Mouse (Mus musculus) heart, embryonic 13.5 days (tissue): Measurements from ENCODE around the gene Dync1i2. TPM values are rescaled to one million over a fixed set of nuclear protein-coding genes. Genes with fewer than 3 reads are reported as not detected.

Experiments used
- ATAC-seq: fragments of 200-750 bp; cut with Nextera tagmentation; 2 replicates; pipeline ENCODE4 v1.8.0; 2017; ENCODE audit warnings: moderate TSS enrichment; ENCODE audit not compliant: insufficient number of reproducible peaks, low FRiP score, low TSS enrichment; ENCODE audit errors: extremely low read depth
- H3K27ac ChIP-seq: fragments of 300-500 bp; sonication (generic); replicated peaks from 2 replicates; pipeline ENCODE4 v1.5.1; 2015; ENCODE audit warnings: moderate library complexity, mild to moderate bottlenecking, inconsistent platforms
- H3K27me3 ChIP-seq: fragments of 300-500 bp; sonication (generic); replicated peaks from 2 replicates; pipeline ENCODE4 v1.6.1; 2015; ENCODE audit warnings: mild to moderate bottlenecking, inconsistent platforms
- H3K36me3 ChIP-seq: fragments of 300-500 bp; sonication (generic); 2 replicates; pipeline ENCODE4 v1.6.1; 2015; ENCODE audit warnings: mild to moderate bottlenecking, inconsistent platforms
- H3K4me1 ChIP-seq: fragments of 300-500 bp; sonication (generic); 2 replicates; pipeline ENCODE4 v1.6.1; 2015; ENCODE audit warnings: inconsistent platforms
- H3K4me2 ChIP-seq: fragments of 300-500 bp; sonication (generic); 2 replicates; pipeline ENCODE4 v1.6.1; 2015; ENCODE audit warnings: inconsistent platforms, mild to moderate bottlenecking, moderate library complexity
- H3K4me3 ChIP-seq: fragments of 300-500 bp; sonication (generic); 2 replicates; pipeline ENCODE4 v1.5.1; 2015; ENCODE audit warnings: moderate library complexity, mild to moderate bottlenecking, inconsistent platforms
- H3K9ac ChIP-seq: fragments of 300-500 bp; sonication (generic); 2 replicates; pipeline ENCODE4 v1.6.1; 2015; ENCODE audit warnings: inconsistent platforms, mild to moderate bottlenecking, moderate library complexity
- H3K9me3 ChIP-seq: fragments of 300-500 bp; sonication (generic); 2 replicates; pipeline ENCODE4 v1.6.1; 2016; ENCODE audit warnings: inconsistent platforms
- WGBS: fragments of 180-500 bp; shearing (Covaris S2); methylation state at CpG from one replicate; pipeline ENCODE4 v1.1.7; 2015; ENCODE audit warnings: mixed read lengths; 5-methylcytosine and 5-hydroxymethylcytosine counted together
- polyA plus RNA-seq: library from polyadenylated mRNA; unstranded; fragments of >200 nt; fragmentation: Nextera tagmentation; extraction: Ambion mirVana; gene quantifications from 2 replicates; pipeline ENCODE4 v1.2.1, GENCODE M21; 2015

Gene Dync1i2
- polyA plus RNA-seq, 1 experiment from 2014 or later = 59.5 TPM

DNA sequence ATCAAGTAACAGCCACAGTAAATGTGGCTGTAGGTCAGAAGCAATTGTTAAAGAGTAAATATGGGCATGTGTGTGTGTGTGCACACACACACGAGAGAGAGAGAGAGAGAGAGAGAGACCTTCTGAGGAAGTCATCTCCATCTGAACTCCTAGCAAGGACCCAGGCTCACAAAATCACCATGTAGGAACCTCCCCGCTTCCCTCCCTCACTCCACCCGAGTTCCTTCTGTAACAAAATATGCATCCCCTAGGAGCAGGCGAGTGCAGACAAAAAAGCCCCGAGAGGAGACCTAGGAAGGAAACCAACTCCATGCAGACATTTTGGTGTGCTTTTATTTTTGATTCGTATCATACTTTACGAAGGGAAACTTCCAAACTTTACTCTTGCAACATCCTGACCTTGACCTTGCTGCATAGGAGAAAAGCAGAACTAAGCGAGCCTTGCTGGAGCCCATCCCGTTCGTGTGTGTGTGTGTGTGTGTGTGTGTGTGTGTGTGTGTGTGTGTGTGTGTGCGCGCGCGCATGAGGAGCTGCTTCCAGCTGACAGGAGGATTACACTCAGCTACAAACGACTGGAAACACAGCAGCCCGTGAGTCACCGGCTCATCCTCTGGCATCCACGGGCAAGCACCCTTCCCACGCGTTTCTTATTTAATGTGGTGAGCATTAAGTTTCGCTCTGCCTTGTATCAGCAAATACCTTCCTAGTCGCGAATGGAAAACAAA lies 62.6 kb downstream of the Dync1i2 start:
- Histone ChIP-seq H3K27me3 (no peaks in the 10 kb centered on the region), H3K36me3 (peaks cover 64% of the 10 kb centered on the region), H3K9ac (no peak overlapping the region), H3K4me2 (0 out of 2 replicates have a peak overlapping the region, but pooled peaks have one; percentile 7), H3K4me3 (0 out of 2 replicates have a peak overlapping the region, but pooled peaks have one; percentile 11), H3K27ac (no peak overlapping the region), H3K9me3 (no peaks in the 10 kb centered on the region), H3K4me1 (peaks cover 2% of the 10 kb centered on the region; the same call in 1 of the 2 replicates)
- no peak for ATAC-seq
- 64% methylated on average over 23 of the region's 23 CpGs for WGBS

GRCm38 (mm10) chr2:71275734-71276133 lies 64.2 kb downstream of the Dync1i2 start:
- Histone ChIP-seq H3K4me1 (no peaks in the 10 kb centered on the region), H3K4me3 (no peak overlapping the region), H3K27me3 (no peaks in the 10 kb centered on the region), H3K27ac (no peak overlapping the region), H3K4me2 (no peak overlapping the region), H3K9ac (no peak overlapping the region), H3K36me3 (peaks cover 70% of the 10 kb centered on the region), H3K9me3 (no peaks in the 10 kb centered on the region)
- no peak for ATAC-seq
- WGBS = 85% methylated on average over 7 of the region's 7 CpGs

DNA sequence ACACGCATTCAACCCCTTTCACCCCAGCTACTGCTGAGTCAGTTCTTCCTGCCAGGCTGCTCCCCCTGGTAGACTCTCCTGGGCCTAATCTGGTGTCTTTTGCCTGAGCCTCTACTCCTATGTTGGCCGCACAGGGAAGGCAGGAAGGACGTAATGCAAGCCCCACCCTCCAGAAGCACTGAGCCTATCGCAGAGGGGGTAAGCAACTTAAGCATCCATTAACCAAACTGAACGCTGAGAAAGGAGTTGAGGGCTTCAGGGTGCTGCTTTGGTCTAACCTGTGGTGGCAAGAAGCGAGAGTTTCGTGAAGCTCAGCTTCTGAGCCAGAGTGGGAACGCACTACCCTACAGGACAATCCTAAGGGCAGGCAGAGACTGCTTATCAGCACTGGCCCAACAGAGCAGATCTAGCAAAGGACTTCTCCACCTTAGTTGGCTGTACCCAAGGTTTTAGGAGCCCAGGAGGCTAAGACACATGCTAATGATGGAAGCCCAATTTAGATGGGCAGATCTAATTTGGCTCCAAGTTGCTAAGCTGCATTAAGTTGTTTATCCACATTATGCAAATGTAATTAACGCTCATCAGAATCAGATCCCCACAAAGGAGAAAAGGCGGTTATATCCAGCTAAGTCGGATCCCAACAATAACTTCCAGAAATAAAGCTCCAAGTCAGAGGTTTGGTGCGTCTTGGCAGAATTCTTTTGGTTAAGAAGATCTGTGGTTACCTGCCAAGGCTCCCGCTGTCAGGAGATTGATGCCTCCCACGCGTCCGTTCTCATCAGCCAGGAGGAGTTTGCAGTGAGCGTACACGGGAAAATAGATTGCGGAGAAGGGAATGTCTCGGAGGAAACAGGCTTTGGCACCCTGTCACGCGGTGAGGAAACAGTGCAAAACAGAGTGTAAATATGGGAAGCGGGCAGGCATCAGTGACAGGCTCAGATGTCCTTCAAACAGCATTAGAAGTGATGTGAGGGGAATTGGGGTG lies 67.6 kb downstream of the Dync1i2 start:
- Histone ChIP-seq H3K4me3 (no peak overlapping the region), H3K27ac (no peak overlapping the region), H3K4me1 (no peaks in the 10 kb centered on the region), H3K36me3 (peaks cover 80% of the 10 kb centered on the region), H3K4me2 (no peak overlapping the region), H3K9ac (no peak overlapping the region), H3K9me3 (no peaks in the 10 kb centered on the region), H3K27me3 (no peaks in the 10 kb centered on the region)
- ATAC-seq = no peak
- WGBS = 72% methylated on average over 23 of the region's 23 CpGs

DNA sequence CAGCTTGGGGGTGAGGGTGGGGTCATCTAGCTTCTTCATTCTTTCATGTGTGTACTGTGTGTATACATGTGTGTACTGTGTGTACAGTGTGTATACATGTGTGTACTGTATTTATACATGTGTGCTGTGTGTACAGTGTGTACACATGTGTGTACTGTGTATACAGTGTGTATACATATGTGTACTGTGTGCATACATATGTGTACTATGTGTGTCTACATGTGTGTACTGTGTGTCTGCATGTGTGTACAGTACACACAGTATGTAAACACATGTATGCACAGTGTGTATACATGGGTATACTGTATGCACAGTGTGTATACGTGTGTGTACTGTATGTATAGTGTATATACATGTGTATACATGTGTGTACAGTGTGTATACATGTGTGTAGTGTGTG lies 70.5 kb downstream of the Dync1i2 start:
- WGBS = 95% methylated on average over 1 of the region's 1 CpGs

DNA sequence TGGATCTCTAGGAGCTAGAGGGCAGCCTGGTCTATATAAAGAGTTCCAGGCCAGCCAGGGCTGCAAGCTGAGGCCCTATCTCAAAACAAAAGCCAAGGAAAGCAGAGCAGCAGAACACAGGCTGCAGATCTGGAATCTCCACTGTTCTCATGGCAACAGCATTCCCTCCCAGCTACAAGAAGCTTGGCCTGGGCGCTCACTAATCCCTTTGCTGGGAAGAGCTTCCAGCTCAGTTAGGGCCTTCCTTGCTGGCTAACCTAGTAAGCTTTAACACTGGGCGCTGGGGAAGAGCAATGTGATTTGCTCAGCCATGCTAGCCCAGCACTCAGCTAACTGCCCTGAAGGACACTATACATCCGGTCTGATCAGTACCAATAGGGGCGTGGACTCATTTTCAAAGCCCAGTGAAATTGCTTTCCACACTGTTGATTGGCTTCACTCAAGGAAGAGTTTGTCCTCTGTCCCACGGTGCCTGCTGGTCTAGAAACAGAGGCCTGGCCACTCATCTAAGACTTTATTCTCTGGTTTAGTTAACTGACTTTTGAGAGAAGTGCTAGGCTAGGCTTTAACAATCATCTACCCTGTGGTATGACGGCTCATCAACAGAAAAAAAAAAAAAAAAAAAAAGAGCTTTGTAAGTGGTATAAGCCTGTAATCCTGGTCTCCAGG lies 78.7 kb downstream of the Dync1i2 start:
- peaks cover 5% of the 10 kb centered on the region; the same call in 1 of the 2 replicates for H3K4me1 ChIP-seq
- H3K4me3 ChIP-seq = no peak overlapping the region
- peaks cover 62% of the 10 kb centered on the region for H3K36me3 ChIP-seq
- no peaks in the 10 kb centered on the region for H3K9me3 ChIP-seq
- H3K27me3 ChIP-seq = no peaks in the 10 kb centered on the region
- 59% methylated on average over 6 of the region's 6 CpGs for WGBS
- no peak overlapping the region for H3K9ac ChIP-seq
- ATAC-seq = no peak
- no peak overlapping the region for H3K4me2 ChIP-seq
- no peak overlapping the region for H3K27ac ChIP-seq

More for the DNA sequence above, 70.5 kb downstream of the Dync1i2 start:
- no peak overlapping the region for H3K4me3 ChIP-seq
- ATAC-seq = no peak
- H3K27ac ChIP-seq = no peak overlapping the region
- H3K9me3 ChIP-seq = no peaks in the 10 kb centered on the region
- H3K9ac ChIP-seq = no peak overlapping the region
- H3K27me3 ChIP-seq = no peaks in the 10 kb centered on the region
- no peak overlapping the region for H3K4me2 ChIP-seq
- no peaks in the 10 kb centered on the region for H3K4me1 ChIP-seq
- H3K36me3 ChIP-seq = peaks cover 73% of the 10 kb centered on the region

GRCm38 (mm10) chr2:71291566-71291965 lies 80.1 kb downstream of the Dync1i2 start:
- no peak overlapping the region for H3K4me3 ChIP-seq
- 67% methylated on average over 5 of the region's 5 CpGs for WGBS
- H3K27me3 ChIP-seq = no peaks in the 10 kb centered on the region
- peaks cover 66% of the 10 kb centered on the region for H3K36me3 ChIP-seq
- ATAC-seq = no peak
- no peak overlapping the region for H3K4me2 ChIP-seq
- no peak overlapping the region for H3K9ac ChIP-seq
- no peak overlapping the region for H3K27ac ChIP-seq
- no peaks in the 10 kb centered on the region for H3K9me3 ChIP-seq
- peaks cover 5% of the 10 kb centered on the region; the same call in 1 of the 2 replicates for H3K4me1 ChIP-seq

GRCm38 (mm10) chr2:71293983-71294382 lies 82.5 kb downstream of the Dync1i2 start:
- 78% methylated on average over 3 of the region's 3 CpGs for WGBS
- H3K9me3 ChIP-seq = no peaks in the 10 kb centered on the region
- H3K27me3 ChIP-seq = no peaks in the 10 kb centered on the region
- H3K4me1 ChIP-seq = peaks cover 5% of the 10 kb centered on the region; the same call in 1 of the 2 replicates
- H3K4me3 ChIP-seq = no peak overlapping the region
- H3K27ac ChIP-seq = no peak overlapping the region
- no peak overlapping the region for H3K4me2 ChIP-seq
- H3K36me3 ChIP-seq = peaks cover 64% of the 10 kb centered on the region
- H3K9ac ChIP-seq = no peak overlapping the region
- ATAC-seq = no peak

- Histone ChIP-seq H3K9ac (no peak overlapping the region), H3K4me1 (peaks cover 5% of the 10 kb centered on the region; the same call in 1 of the 2 replicates), H3K9me3 (no peaks in the 10 kb centered on the region), H3K27ac (no peak overlapping the region), H3K27me3 (no peaks in the 10 kb centered on the region), H3K4me3 (no peak overlapping the region), H3K4me2 (no peak overlapping the region), H3K36me3 (peaks cover 60% of the 10 kb centered on the region)
- ATAC-seq = no peak
- 42% methylated on average over 7 of the region's 7 CpGs for WGBS
These were observed 83.0 kb downstream of the Dync1i2 start for GRCm38 (mm10) chr2:71294489-71294888.

DNA sequence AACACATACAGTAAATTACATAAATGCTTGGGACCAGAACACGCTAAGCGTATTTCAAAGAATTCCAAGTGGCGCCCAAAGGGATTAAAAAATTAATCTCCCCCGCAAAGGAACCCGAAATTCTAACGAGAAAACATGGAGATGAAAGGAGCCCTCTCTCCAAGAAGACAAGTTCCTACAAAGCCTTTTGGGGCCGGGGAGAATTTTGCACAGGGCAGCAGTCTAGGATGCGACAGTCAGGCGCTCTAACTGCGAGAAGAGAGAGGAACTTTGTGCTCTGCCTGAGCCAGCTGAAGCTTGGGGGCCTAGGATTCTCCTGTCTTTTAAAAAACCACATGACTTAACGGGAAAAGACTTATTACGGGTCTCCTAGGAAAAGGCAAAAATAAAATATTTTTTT lies 84.3 kb downstream of the Dync1i2 start:
- H3K9ac ChIP-seq = no peak overlapping the region
- no peaks in the 10 kb centered on the region for H3K9me3 ChIP-seq
- H3K36me3 ChIP-seq = peaks cover 52% of the 10 kb centered on the region
- no peaks in the 10 kb centered on the region for H3K27me3 ChIP-seq
- no peaks in the 10 kb centered on the region for H3K4me1 ChIP-seq
- no peak overlapping the region for H3K27ac ChIP-seq
- no peak overlapping the region for H3K4me3 ChIP-seq
- no peak overlapping the region for H3K4me2 ChIP-seq
- ATAC-seq = no peak
- 81% methylated on average over 12 of the region's 12 CpGs for WGBS

DNA sequence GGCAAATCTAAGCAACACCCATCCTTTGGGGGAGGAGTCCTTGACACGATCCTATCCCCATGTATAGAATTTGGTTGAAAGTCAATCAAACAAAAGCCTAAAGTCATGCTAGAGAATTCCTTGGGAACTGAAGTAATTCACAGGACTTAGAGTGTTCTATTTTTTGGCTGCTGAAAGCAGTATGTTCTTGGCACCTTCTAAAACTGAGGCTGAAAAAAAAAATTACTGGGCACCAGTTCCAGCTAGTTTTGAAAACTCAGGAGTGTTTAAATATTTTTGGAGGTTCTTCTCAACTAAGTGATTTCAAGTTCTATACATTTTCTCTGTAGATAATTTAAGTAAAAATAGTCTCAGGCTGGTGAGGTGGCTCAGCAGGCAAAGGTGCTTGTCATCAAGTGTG lies 86.0 kb downstream of the Dync1i2 start:
- Histone ChIP-seq H3K4me1 (no peaks in the 10 kb centered on the region), H3K36me3 (peaks cover 40% of the 10 kb centered on the region), H3K4me2 (no peak overlapping the region), H3K27ac (no peak overlapping the region), H3K9ac (no peak overlapping the region), H3K9me3 (no peaks in the 10 kb centered on the region), H3K27me3 (no peaks in the 10 kb centered on the region), H3K4me3 (no peak overlapping the region)
- 67% methylated on average over 1 of the region's 1 CpGs for whole genome bisulfite sequencing
- ATAC-seq = no peak

DNA sequence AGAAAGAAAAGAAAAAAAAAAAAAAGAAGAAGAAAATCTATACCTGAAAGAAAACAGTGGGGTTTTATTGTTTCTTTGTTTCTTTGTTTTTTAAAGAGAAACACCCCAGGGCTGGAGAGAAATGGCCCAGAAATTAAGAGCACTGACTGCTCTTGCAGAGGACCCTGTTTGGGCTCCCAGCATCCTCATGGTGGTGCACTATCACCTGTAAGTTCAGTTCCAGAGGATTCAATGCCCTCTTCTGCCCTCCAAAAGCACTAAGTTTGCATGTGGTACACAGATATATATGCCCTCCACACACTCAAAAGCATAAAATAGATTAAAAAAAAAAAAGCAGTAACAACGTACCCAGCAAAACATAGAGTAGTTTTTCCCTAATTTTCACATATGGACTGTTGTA lies 87.2 kb downstream of the Dync1i2 start:
- Histone ChIP-seq H3K9ac (no peak overlapping the region), H3K27ac (no peak overlapping the region), H3K4me3 (no peak overlapping the region), H3K9me3 (no peaks in the 10 kb centered on the region), H3K4me2 (no peak overlapping the region), H3K4me1 (peaks cover 11% of the 10 kb centered on the region), H3K27me3 (no peaks in the 10 kb centered on the region), H3K36me3 (peaks cover 35% of the 10 kb centered on the region)
- no peak for ATAC-seq
- WGBS = 84% methylated on average over 1 of the region's 1 CpGs
